Mouse (Mus musculus): Measurements from ENCODE around the gene Cdh7. TPM values are rescaled to one million over a fixed set of nuclear protein-coding genes. Genes with fewer than 3 reads are reported as not detected.

Gene Cdh7
- polyA plus RNA-seq, 1 experiment from 2014 or later = 1.7 TPM

DNA sequence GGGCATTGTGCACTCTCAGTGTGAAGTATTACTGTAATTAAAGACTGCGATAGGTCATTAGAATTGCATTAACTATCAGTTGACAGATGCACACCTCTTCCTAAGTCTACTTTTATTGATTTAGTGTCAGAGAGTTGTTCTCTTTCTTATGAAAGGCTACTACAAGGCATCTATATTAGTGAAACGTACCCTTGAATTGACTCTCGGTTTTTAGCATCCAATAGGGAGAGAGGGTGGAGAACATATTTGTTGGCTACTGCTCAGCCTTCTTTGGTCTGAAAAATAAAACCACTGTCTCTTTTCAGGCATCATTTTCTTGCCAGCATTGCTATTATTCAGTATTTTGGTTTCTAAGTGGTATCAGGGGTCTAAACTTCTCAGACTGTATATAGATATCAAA is 2.5 kb downstream of the Cdh7 start:
- no peaks in the 10 kb centered on the region for H3K9me3 ChIP-seq (replicated peaks; ENCODE audit: control insufficient read depth, low read length)
- no peak for ATAC-seq (replicated peaks; ENCODE audit: insufficient number of reproducible peaks, low FRiP score, low TSS enrichment, low read depth)
- no peak overlapping the region for H3K27ac ChIP-seq (replicated peaks; ENCODE audit: low read depth, low read length)
- H3K4me1 ChIP-seq (ENCODE audit: control insufficient read depth, insufficient read depth, low read length) = no peaks in the 10 kb centered on the region
- no peaks in the 10 kb centered on the region for H3K36me3 ChIP-seq (replicated peaks; ENCODE audit: control insufficient read depth, insufficient read depth, low read depth, low read length)
- H3K9ac ChIP-seq (replicated peaks; ENCODE audit: low read length) = no peak overlapping the region
- no peak overlapping the region for H3K4me3 ChIP-seq (ENCODE audit: low read depth, low read length)
- DNase-seq (ENCODE audit: low spot score) = no peak
- H3K27me3 ChIP-seq (ENCODE audit: control insufficient read depth, insufficient read depth, low read length) = peaks cover 6% of the 10 kb centered on the region; the same call in 1 of the 2 replicates
- H3K4me2 ChIP-seq (ENCODE audit: low read depth, low read length) = no peak overlapping the region
- WGBS = 53% methylated on average over 3 of the region's 3 CpGs

DNA sequence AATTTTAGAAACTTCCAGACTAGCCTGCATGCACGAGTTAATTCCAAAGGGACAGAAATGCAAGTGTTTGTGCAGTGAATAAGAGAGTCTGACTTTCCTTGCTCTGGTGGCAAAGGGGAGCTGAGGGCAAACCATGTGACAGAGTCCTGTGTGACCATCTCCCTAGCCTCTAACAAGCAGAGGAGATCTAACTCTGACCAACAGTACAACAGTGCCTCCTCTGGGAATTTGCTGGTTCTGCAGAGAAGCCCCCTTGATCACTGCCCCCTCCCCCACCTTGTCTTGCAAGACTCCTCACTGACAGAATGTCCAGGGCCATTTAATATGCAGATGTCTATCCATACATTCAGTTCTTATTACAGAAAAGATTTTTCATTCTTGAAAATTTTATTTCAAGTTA is 3.2 kb downstream of the Cdh7 start:
- DNase-seq (ENCODE audit: low spot score) (peak; percentile 72), ATAC-seq (replicated peaks; ENCODE audit: insufficient number of reproducible peaks, low FRiP score, low TSS enrichment, low read depth) (0 out of 2 replicates have a peak, but pooled peaks have one; percentile 39)
- H3K9me3 ChIP-seq (replicated peaks; ENCODE audit: control insufficient read depth, low read length) = no peaks in the 10 kb centered on the region
- no peak overlapping the region for H3K4me2 ChIP-seq (ENCODE audit: low read depth, low read length)
- no peaks in the 10 kb centered on the region for H3K36me3 ChIP-seq (replicated peaks; ENCODE audit: control insufficient read depth, insufficient read depth, low read depth, low read length)
- H3K9ac ChIP-seq (replicated peaks; ENCODE audit: low read length) = no peak overlapping the region
- 9% methylated on average over 1 of the region's 1 CpGs for WGBS
- no peak overlapping the region for H3K4me3 ChIP-seq (ENCODE audit: low read depth, low read length)
- H3K4me1 ChIP-seq (ENCODE audit: control insufficient read depth, insufficient read depth, low read length) = no peaks in the 10 kb centered on the region
- H3K27ac ChIP-seq (replicated peaks; ENCODE audit: low read depth, low read length) = no peak overlapping the region
- peaks cover 6% of the 10 kb centered on the region; the same call in 1 of the 2 replicates for H3K27me3 ChIP-seq (ENCODE audit: control insufficient read depth, insufficient read depth, low read length)

DNA sequence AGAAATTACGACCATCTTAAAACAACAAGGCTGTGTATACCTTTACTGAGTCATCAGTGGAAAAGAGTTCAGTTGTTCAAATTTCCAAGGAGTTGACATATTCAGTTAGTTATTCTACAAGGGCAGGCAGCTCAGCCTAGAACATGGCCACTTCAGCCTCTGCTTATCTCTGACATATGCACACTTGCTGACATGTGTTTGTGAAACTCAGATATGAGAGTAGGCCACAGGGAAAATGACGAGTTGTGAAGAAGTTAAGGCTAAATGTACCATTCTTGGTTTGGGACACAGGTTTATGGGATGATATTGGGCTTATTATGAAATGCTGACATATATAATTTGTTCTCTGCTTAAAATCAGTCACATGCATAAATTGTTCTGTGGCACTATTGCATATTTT is 7.3 kb downstream of the Cdh7 start:
- ATAC-seq (replicated peaks; ENCODE audit: insufficient number of reproducible peaks, low FRiP score, low TSS enrichment, low read depth) = no peak

DNA sequence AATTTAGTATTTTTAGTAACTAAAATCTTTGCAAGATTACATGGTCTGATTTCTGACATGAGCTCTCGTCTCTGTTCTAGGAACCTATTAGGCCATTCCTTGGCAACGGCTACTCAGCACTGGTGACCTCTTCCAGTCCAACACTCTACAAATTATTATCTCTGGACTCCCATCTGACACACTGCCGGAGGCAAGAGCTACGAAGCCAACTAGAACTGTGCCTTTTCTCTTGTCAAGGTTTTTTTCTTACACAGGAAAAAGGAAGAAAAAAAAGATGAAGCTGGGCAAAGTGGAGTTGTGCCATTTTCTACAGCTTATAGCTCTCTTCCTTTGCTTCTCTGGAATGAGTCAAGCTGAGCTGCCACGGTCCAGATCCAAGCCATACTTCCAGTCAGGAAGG is 11.7 kb downstream of the Cdh7 start:
- no peak overlapping the region for H3K27ac ChIP-seq (replicated peaks; ENCODE audit: low read depth, low read length)
- no peaks in the 10 kb centered on the region for H3K36me3 ChIP-seq (replicated peaks; ENCODE audit: control insufficient read depth, insufficient read depth, low read depth, low read length)
- no peaks in the 10 kb centered on the region for H3K27me3 ChIP-seq (ENCODE audit: control insufficient read depth, insufficient read depth, low read length)
- DNase-seq (ENCODE audit: low spot score) (no peak), ATAC-seq (replicated peaks; ENCODE audit: insufficient number of reproducible peaks, low FRiP score, low TSS enrichment, low read depth) (no peak)
- no peak overlapping the region for H3K4me2 ChIP-seq (ENCODE audit: low read depth, low read length)
- no peaks in the 10 kb centered on the region for H3K9me3 ChIP-seq (replicated peaks; ENCODE audit: control insufficient read depth, low read length)
- no peaks in the 10 kb centered on the region for H3K4me1 ChIP-seq (ENCODE audit: control insufficient read depth, insufficient read depth, low read length)
- no peak overlapping the region for H3K4me3 ChIP-seq (ENCODE audit: low read depth, low read length)
- H3K9ac ChIP-seq (replicated peaks; ENCODE audit: low read length) = no peak overlapping the region
- WGBS = 85% methylated on average over 5 of the region's 5 CpGs

More for the DNA sequence above, 7.3 kb downstream of the Cdh7 start:
- H3K36me3 ChIP-seq (replicated peaks; ENCODE audit: control insufficient read depth, insufficient read depth, low read depth, low read length) = no peaks in the 10 kb centered on the region
- H3K9ac ChIP-seq (replicated peaks; ENCODE audit: low read length) = no peak overlapping the region
- 79% methylated on average over 2 of the region's 2 CpGs for WGBS
- no peaks in the 10 kb centered on the region for H3K27me3 ChIP-seq (ENCODE audit: control insufficient read depth, insufficient read depth, low read length)
- H3K4me1 ChIP-seq (ENCODE audit: control insufficient read depth, insufficient read depth, low read length) = no peaks in the 10 kb centered on the region
- no peak overlapping the region for H3K4me3 ChIP-seq (ENCODE audit: low read depth, low read length)
- H3K4me2 ChIP-seq (ENCODE audit: low read depth, low read length) = no peak overlapping the region
- no peaks in the 10 kb centered on the region for H3K9me3 ChIP-seq (replicated peaks; ENCODE audit: control insufficient read depth, low read length)
- H3K27ac ChIP-seq (replicated peaks; ENCODE audit: low read depth, low read length) = no peak overlapping the region
- no peak for DNase-seq (ENCODE audit: low spot score)

DNA sequence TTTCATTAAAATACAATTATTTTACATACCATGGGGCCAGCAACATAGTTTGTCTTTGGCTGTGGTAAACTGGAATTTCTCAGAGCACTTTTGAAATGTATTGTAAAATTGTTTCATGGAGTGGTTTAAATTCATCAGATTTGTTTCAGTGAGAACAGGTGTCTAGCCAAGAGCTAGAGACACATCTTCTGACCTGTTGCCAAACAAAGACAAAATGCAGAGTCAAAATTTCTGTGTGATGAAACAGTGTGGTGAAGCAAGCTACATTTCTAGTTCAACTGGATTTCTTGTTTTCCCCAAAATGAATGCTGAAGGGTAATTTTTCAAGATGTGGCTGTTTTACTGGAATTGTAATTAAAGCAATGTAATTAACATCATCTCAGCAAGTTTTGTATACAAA is 22.2 kb downstream of the Cdh7 start:
- H3K36me3 ChIP-seq (replicated peaks; ENCODE audit: control insufficient read depth, insufficient read depth, low read depth, low read length) = no peaks in the 10 kb centered on the region
- no peaks in the 10 kb centered on the region for H3K27me3 ChIP-seq (ENCODE audit: control insufficient read depth, insufficient read depth, low read length)
- no peaks in the 10 kb centered on the region for H3K4me1 ChIP-seq (ENCODE audit: control insufficient read depth, insufficient read depth, low read length)
- no peak overlapping the region for H3K27ac ChIP-seq (replicated peaks; ENCODE audit: low read depth, low read length)
- no peaks in the 10 kb centered on the region for H3K9me3 ChIP-seq (replicated peaks; ENCODE audit: control insufficient read depth, low read length)
- H3K4me3 ChIP-seq (ENCODE audit: low read depth, low read length) = no peak overlapping the region
- H3K4me2 ChIP-seq (ENCODE audit: low read depth, low read length) = no peak overlapping the region
- DNase-seq (ENCODE audit: low spot score) (no peak), ATAC-seq (replicated peaks; ENCODE audit: insufficient number of reproducible peaks, low FRiP score, low TSS enrichment, low read depth) (no peak)
- H3K9ac ChIP-seq (replicated peaks; ENCODE audit: low read length) = no peak overlapping the region

DNA sequence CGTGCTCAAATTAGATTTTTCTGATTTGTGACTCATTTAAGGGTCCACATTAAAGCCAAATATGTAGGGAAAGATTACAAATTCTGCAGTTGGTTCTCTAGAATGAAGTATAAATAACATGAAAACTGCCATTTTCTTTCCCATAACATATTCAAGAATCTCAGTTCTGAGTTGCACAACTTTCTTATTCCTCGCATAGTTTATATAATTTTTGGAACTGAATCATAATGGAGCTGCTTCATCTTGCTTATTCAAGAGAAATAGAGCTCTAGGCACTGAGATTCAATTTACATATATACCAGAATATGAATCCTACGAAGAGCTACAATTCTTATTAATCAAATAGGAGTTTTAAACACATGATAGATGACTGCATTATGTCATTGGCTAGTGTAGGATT is 22.8 kb downstream of the Cdh7 start:
- Histone ChIP-seq H3K4me1 (ENCODE audit: control insufficient read depth, insufficient read depth, low read length) (no peaks in the 10 kb centered on the region), H3K9ac (replicated peaks; ENCODE audit: low read length) (no peak overlapping the region), H3K27ac (replicated peaks; ENCODE audit: low read depth, low read length) (no peak overlapping the region), H3K4me2 (ENCODE audit: low read depth, low read length) (no peak overlapping the region), H3K4me3 (ENCODE audit: low read depth, low read length) (no peak overlapping the region), H3K9me3 (replicated peaks; ENCODE audit: control insufficient read depth, low read length) (no peaks in the 10 kb centered on the region), H3K27me3 (ENCODE audit: control insufficient read depth, insufficient read depth, low read length) (no peaks in the 10 kb centered on the region), H3K36me3 (replicated peaks; ENCODE audit: control insufficient read depth, insufficient read depth, low read depth, low read length) (no peaks in the 10 kb centered on the region)
- DNase-seq (ENCODE audit: low spot score) (no peak), ATAC-seq (replicated peaks; ENCODE audit: insufficient number of reproducible peaks, low FRiP score, low TSS enrichment, low read depth) (no peak)
- WGBS = 82% methylated on average over 3 of the region's 3 CpGs

DNA sequence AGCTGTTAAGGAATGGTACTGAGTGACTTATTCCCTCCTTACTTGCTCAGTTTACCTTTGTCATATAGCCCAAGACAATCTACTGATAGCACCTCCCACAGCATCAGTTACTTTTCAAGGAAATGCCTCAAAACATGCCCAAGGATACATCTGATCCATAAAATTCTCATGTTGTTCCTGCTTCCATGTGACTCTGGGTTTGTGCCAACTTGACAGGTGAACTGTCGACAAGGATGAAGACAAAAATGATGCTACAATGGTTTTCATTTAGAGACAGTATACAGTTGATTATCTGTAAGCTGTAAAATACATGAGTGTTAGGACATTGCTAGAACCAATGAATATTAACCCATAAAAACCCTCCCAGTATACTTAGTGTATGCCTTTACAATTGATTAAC is 29.9 kb downstream of the Cdh7 start:
- ATAC-seq (replicated peaks; ENCODE audit: insufficient number of reproducible peaks, low FRiP score, low TSS enrichment, low read depth) = no peak

DNA sequence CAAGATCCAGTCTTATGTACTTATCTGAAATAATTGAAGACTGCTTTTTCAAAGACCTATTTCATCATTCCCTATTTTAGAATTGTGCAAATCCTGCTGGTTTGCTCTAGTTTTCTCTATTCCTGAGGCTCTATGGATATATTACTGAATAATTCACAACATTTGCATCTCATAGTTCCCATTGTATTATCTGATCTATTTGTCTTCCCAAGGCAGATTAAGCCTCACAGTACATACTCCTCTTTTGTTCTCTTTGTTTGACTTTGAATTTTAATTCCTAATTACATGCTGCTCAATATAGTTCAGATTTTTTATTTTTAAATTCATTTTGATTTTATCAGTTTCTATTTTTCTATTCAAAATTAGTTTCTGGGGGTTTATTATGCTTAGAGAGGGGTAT is 74.1 kb downstream of the Cdh7 start:
- no peak overlapping the region for H3K27ac ChIP-seq (replicated peaks; ENCODE audit: low read depth, low read length)
- H3K4me3 ChIP-seq (ENCODE audit: low read depth, low read length) = no peak overlapping the region
- no peaks in the 10 kb centered on the region for H3K36me3 ChIP-seq (replicated peaks; ENCODE audit: control insufficient read depth, insufficient read depth, low read depth, low read length)
- DNase-seq (ENCODE audit: low spot score) (no peak), ATAC-seq (replicated peaks; ENCODE audit: insufficient number of reproducible peaks, low FRiP score, low TSS enrichment, low read depth) (no peak)
- no peaks in the 10 kb centered on the region for H3K4me1 ChIP-seq (ENCODE audit: control insufficient read depth, insufficient read depth, low read length)
- H3K9me3 ChIP-seq (replicated peaks; ENCODE audit: control insufficient read depth, low read length) = no peaks in the 10 kb centered on the region
- H3K9ac ChIP-seq (replicated peaks; ENCODE audit: low read length) = no peak overlapping the region
- H3K4me2 ChIP-seq (ENCODE audit: low read depth, low read length) = no peak overlapping the region
- no peaks in the 10 kb centered on the region for H3K27me3 ChIP-seq (ENCODE audit: control insufficient read depth, insufficient read depth, low read length)

More for the DNA sequence above, 29.9 kb downstream of the Cdh7 start:
- H3K9ac ChIP-seq (replicated peaks; ENCODE audit: low read length) = no peak overlapping the region
- H3K27me3 ChIP-seq (ENCODE audit: control insufficient read depth, insufficient read depth, low read length) = no peaks in the 10 kb centered on the region
- H3K4me2 ChIP-seq (ENCODE audit: low read depth, low read length) = no peak overlapping the region
- no peak overlapping the region for H3K27ac ChIP-seq (replicated peaks; ENCODE audit: low read depth, low read length)
- no peak overlapping the region for H3K4me3 ChIP-seq (ENCODE audit: low read depth, low read length)
- H3K4me1 ChIP-seq (ENCODE audit: control insufficient read depth, insufficient read depth, low read length) = no peaks in the 10 kb centered on the region
- H3K36me3 ChIP-seq (replicated peaks; ENCODE audit: control insufficient read depth, insufficient read depth, low read depth, low read length) = no peaks in the 10 kb centered on the region
- no peaks in the 10 kb centered on the region for H3K9me3 ChIP-seq (replicated peaks; ENCODE audit: control insufficient read depth, low read length)
- DNase-seq (ENCODE audit: low spot score) = no peak
- 85% methylated on average over 1 of the region's 1 CpGs for WGBS

Measured in embryonic facial prominence, embryonic 11.5 days (tissue).